Mouse (Mus musculus): Measurements from ENCODE around the gene Ccin. TPM values are rescaled to one million over a fixed set of nuclear protein-coding genes. Genes with fewer than 3 reads are reported as not detected.

Gene Ccin
- polyA plus RNA-seq, 1 experiment: not detected

GRCm38 (mm10) chr4:44028303-44029135, 45.2 kb downstream of the Ccin start:
- no peak overlapping the region for H3K4me3 ChIP-seq (ENCODE audit: insufficient read depth, low read length)
- H3K27ac ChIP-seq (ENCODE audit: insufficient read depth, low read depth, low read length): no peak overlapping the region
- no peak for TF ChIP-seq POLR2A (IDR thresholded peaks at IDR 0.05; ENCODE audit: borderline replicate concordance, low read depth, low read length)
- no peak for TF ChIP-seq CTCF (IDR thresholded peaks at IDR 0.05; ENCODE audit: low read depth, low read length)
- H3K4me1 ChIP-seq (ENCODE audit: control insufficient read depth, insufficient read depth, low read length): no peaks in the 10 kb centered on the region

DNA sequence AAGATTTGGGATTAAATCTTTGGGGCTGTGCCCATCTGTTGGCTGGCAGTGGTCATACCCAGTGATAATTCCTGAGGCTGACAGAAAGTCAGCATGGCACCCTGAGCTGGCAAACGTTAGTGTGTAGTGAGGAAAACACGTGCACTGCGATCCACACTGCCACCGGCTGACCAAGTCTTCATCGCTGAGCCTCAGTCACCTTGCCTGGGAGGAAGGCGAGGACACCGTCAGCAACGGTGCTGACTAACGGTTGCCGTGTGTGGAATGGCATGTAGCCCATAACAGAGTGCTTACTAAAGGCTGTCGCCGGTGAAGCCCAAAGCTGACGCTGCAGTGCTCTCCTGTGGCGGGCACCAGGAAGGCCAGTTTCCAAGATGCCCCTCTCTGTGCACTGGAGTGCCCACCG, 46.4 kb downstream of the Ccin start:
- H3K4me3 ChIP-seq (ENCODE audit: insufficient read depth, low read length): no peak overlapping the region
- H3K4me1 ChIP-seq (ENCODE audit: control insufficient read depth, insufficient read depth, low read length): no peaks in the 10 kb centered on the region
- TF ChIP-seq POLR2A (IDR thresholded peaks at IDR 0.05; ENCODE audit: borderline replicate concordance, low read depth, low read length) (no peak), CTCF (IDR thresholded peaks at IDR 0.05; ENCODE audit: low read depth, low read length) (no peak)
- H3K27ac ChIP-seq (ENCODE audit: insufficient read depth, low read depth, low read length): no peak overlapping the region

DNA sequence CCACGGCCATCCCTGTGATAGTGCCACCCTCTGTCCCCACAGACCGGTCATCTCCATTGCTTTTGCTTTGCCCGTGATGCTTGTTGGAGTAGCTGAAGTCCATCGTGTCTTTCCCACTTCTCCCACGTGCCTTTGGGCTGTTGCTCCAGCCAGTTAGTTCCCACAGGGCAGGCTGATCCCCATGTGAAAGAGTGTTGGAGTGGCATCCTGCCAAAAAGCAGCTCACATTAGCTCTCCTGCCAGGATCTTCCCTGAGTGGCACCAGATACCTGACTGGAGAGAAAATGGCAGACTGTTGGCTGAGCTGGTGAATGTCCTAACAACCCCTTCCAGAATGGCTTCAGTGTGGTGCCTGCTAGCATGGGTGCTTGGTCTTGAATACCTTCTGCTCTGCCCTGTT, 48.2 kb downstream of the Ccin start:
- H3K4me3 ChIP-seq (ENCODE audit: insufficient read depth, low read length): no peak overlapping the region
- H3K27ac ChIP-seq (ENCODE audit: insufficient read depth, low read depth, low read length): no peak overlapping the region
- no peak for TF ChIP-seq CTCF (IDR thresholded peaks at IDR 0.05; ENCODE audit: low read depth, low read length)
- TF ChIP-seq POLR2A (IDR thresholded peaks at IDR 0.05; ENCODE audit: borderline replicate concordance, low read depth, low read length): no peak
- no peaks in the 10 kb centered on the region for H3K4me1 ChIP-seq (ENCODE audit: control insufficient read depth, insufficient read depth, low read length)

Other genes with a start within 250 kb of the Ccin start
- gene Olfr159, start 212.5 kb upstream of the Ccin start, polyA plus RNA-seq (2012; ENCODE audit: insufficient read depth, insufficient read length, missing spikeins): not detected in 2 replicates
- gene Olfr156, start 159.6 kb upstream of the Ccin start, polyA plus RNA-seq (2012; ENCODE audit: insufficient read depth, insufficient read length, missing spikeins): not detected in 2 replicates
- 0.33 TPM in 1 of 2 replicates, not detected in the other for gene Olfr157, start 143.3 kb upstream of the Ccin start, polyA plus RNA-seq (2012; ENCODE audit: insufficient read depth, insufficient read length, missing spikeins)
- not detected in 2 replicates for gene Olfr155, start 131.9 kb upstream of the Ccin start, polyA plus RNA-seq (2012; ENCODE audit: insufficient read depth, insufficient read length, missing spikeins)
- gene Reck, start 108.0 kb upstream of the Ccin start, polyA plus RNA-seq (2012; ENCODE audit: insufficient read depth, insufficient read length, missing spikeins): 0.12 and 0.84 TPM in 2 replicates
- gene Glipr2, start 26.1 kb upstream of the Ccin start, polyA plus RNA-seq (2012; ENCODE audit: insufficient read depth, insufficient read length, missing spikeins): 1.8 and 2.1 TPM in 2 replicates
- gene Clta, start 21.0 kb downstream of the Ccin start, polyA plus RNA-seq (2012; ENCODE audit: insufficient read depth, insufficient read length, missing spikeins): 840 and 888 TPM in 2 replicates
- 6.6 and 11.5 TPM in 2 replicates for gene Gne, start 100.7 kb downstream of the Ccin start, polyA plus RNA-seq (2012; ENCODE audit: insufficient read depth, insufficient read length, missing spikeins)